In the genomic region with DNA sequence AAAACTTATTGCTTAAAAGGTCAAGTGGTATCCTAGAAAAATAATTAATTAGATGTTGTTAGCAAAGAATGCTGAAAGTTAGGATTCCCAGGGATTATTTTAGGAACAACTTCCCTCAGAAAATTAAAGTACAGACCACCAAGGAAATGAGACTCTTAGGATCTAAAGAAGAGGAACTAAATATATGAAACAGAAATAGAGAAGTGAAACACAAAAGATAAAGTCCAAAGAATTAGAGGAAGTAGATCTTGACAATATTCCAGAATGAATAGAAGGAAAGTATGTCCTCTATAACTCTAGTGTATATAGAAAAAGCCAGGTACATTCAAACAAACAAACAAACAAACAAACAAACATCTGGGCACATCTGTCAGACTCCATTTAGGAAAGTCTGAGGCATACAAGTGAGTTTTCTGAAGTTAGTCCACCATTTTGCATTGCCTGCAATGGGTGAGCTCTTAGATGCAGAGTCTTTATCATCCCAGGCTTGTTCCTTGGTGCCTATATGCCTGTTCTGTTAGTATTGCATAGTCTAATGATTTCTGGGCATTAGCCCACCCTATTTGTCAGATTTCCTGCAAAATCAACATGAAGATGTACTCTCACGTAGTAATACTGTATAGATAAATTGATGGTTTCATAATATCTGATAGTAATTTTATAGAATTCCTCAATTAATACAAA, we compare ENCODE assay signal across 14 mouse cellular contexts.
"Had no signal": no experiment of that assay in that cellular context is flagged by ENCODE, and none has a peak within 500 bp of the region (broad histone marks: within the 10 kb centered on the region; RNA-seq: fewer than 3 reads in every experiment).

No protein-coding gene starts in this region.

- H3K4me3 ChIP-seq: limb, embryonic 15.5 days; midbrain, embryonic 12.5 days; stomach, embryonic 15.5 days had no signal

- ATAC-seq: intestine, postnatal 0 days; midbrain, embryonic 16.5 days had no signal

- H3K27ac ChIP-seq: kidney, postnatal 0 days; limb, embryonic 15.5 days; liver, embryonic 14.5 days; midbrain, embryonic 12.5 days; stomach, embryonic 15.5 days had no signal

- H3K4me1 ChIP-seq: limb, embryonic 15.5 days; midbrain, embryonic 12.5 days; stomach, embryonic 15.5 days had no signal

- H3K27me3 ChIP-seq: limb, embryonic 15.5 days; midbrain, embryonic 12.5 days; stomach, embryonic 15.5 days had no signal

- DNase-seq: kidney, adult 9 months; kidney, postnatal 36 days; layer of hippocampus, adult 9-11 months; lung, adult 18-20 months; lung, postnatal 4 days; thymus, adult 2 months; thymus, postnatal 25 days had no signal

- H3K9me3 ChIP-seq: limb, embryonic 15.5 days; midbrain, embryonic 12.5 days; stomach, embryonic 15.5 days had no signal

- H3K36me3 ChIP-seq: limb, embryonic 15.5 days; midbrain, embryonic 12.5 days; stomach, embryonic 15.5 days had no signal

- H3K9ac ChIP-seq: limb, embryonic 15.5 days; liver, embryonic 14.5 days; midbrain, embryonic 12.5 days; stomach, embryonic 15.5 days had no signal

- H3K4me2 ChIP-seq: limb, embryonic 15.5 days; midbrain, embryonic 12.5 days; stomach, embryonic 15.5 days had no signal
